Mouse (Mus musculus) neural tube, embryonic 12.5 days (tissue): ENCODE data around the gene Ap5s1. TPM values are rescaled to one million over a fixed set of nuclear protein-coding genes. Genes with fewer than 3 reads are reported as not detected.

ENCODE experiments used
- ATAC-seq: fragments of 200-750 bp; cut with Nextera tagmentation; 2 replicates; pipeline ENCODE4 v1.8.0; 2017; ENCODE audit warnings: low read depth, mild to moderate bottlenecking, moderate TSS enrichment, moderate library complexity; ENCODE audit not compliant: low FRiP score
- H3K27ac ChIP-seq: fragments of 300-500 bp; sonication (generic); 2 replicates; pipeline ENCODE4 v1.5.1; 2016
- H3K27me3 ChIP-seq: fragments of 300-500 bp; sonication (generic); replicated peaks from 2 replicates; pipeline ENCODE4 v1.6.1; 2016; ENCODE audit warnings: mild to moderate bottlenecking
- H3K36me3 ChIP-seq: fragments of 300-500 bp; sonication (generic); 2 replicates; pipeline ENCODE4 v1.6.1; 2016; ENCODE audit warnings: mild to moderate bottlenecking
- H3K4me1 ChIP-seq: fragments of 300-500 bp; sonication (generic); 2 replicates; pipeline ENCODE4 v1.6.1; 2016
- H3K4me2 ChIP-seq: fragments of 300-500 bp; sonication (generic); replicated peaks from 2 replicates; pipeline ENCODE4 v1.6.1; 2016; ENCODE audit warnings: mild to moderate bottlenecking
- H3K4me3 ChIP-seq: fragments of 300-500 bp; sonication (generic); 2 replicates; pipeline ENCODE4 v1.5.1; 2016
- H3K9ac ChIP-seq: fragments of 300-500 bp; sonication (generic); 2 replicates; pipeline ENCODE4 v1.6.1; 2016; ENCODE audit warnings: mild to moderate bottlenecking
- H3K9me3 ChIP-seq: fragments of 300-500 bp; sonication (generic); 2 replicates; pipeline ENCODE4 v1.6.1; 2016; ENCODE audit warnings: mild to moderate bottlenecking
- WGBS: fragments of 180-500 bp; shearing (Covaris S2); methylation state at CpG from one replicate; pipeline ENCODE4 v1.1.7; 2016; 5-methylcytosine and 5-hydroxymethylcytosine counted together
- polyA plus RNA-seq: library from polyadenylated mRNA; unstranded; fragments of >200 nt; fragmentation: Nextera tagmentation; extraction: Ambion mirVana; gene quantifications from 2 replicates; pipeline ENCODE4 v1.2.1, GENCODE M21; 2016

The Ap5s1 gene
- polyA plus RNA-seq, 1 experiment from 2014 or later, result 36.3 TPM

GRCm38 (mm10) chr2:131175286-131175944 is 31.5 kb upstream of the Ap5s1 start:
- no peak overlapping the region; the same call in 1 of the 2 replicates for H3K4me2 ChIP-seq
- 77% methylated on average over 3 of the region's 3 CpGs for whole genome bisulfite sequencing
- no peaks in the 10 kb centered on the region for H3K9me3 ChIP-seq
- no peak for ATAC-seq
- peaks cover 17% of the 10 kb centered on the region for H3K36me3 ChIP-seq
- H3K27me3 ChIP-seq, result peaks cover 32% of the 10 kb centered on the region
- no peak overlapping the region for H3K9ac ChIP-seq
- no peak overlapping the region for H3K4me3 ChIP-seq
- no peak overlapping the region for H3K27ac ChIP-seq
- H3K4me1 ChIP-seq, result peaks cover 51% of the 10 kb centered on the region

GRCm38 (mm10) chr2:131175945-131176309 is 31.0 kb upstream of the Ap5s1 start:
- WGBS, result 95% methylated on average over 1 of the region's 1 CpGs
- Histone ChIP-seq H3K4me2 (no peak overlapping the region), H3K4me3 (no peak overlapping the region), H3K36me3 (peaks cover 17% of the 10 kb centered on the region), H3K9ac (no peak overlapping the region), H3K27ac (no peak overlapping the region), H3K9me3 (no peaks in the 10 kb centered on the region), H3K4me1 (peaks cover 51% of the 10 kb centered on the region), H3K27me3 (peaks cover 27% of the 10 kb centered on the region)
- no peak for ATAC-seq

- Histone ChIP-seq H3K9me3 (no peaks in the 10 kb centered on the region), H3K9ac (no peak overlapping the region), H3K4me2 (peak overlapping the region; percentile 95), H3K27ac (no peak overlapping the region), H3K27me3 (peaks cover 22% of the 10 kb centered on the region), H3K36me3 (peaks cover 14% of the 10 kb centered on the region), H3K4me1 (peaks cover 49% of the 10 kb centered on the region), H3K4me3 (peak overlapping the region; percentile 7; the same call in 1 of the 2 replicates)
- 56% methylated on average over 5 of the region's 5 CpGs for WGBS
- no peak for ATAC-seq
Observed at GRCm38 (mm10) chr2:131176491-131176890, 30.4 kb upstream of the Ap5s1 start.

GRCm38 (mm10) chr2:131177932-131178331 is 28.9 kb upstream of the Ap5s1 start:
- Histone ChIP-seq H3K4me1 (peaks cover 46% of the 10 kb centered on the region), H3K9me3 (no peaks in the 10 kb centered on the region), H3K27ac (no peak overlapping the region), H3K4me2 (peak overlapping the region; percentile 95), H3K9ac (peak overlapping the region; percentile 94), H3K27me3 (peaks cover 7% of the 10 kb centered on the region), H3K4me3 (peak overlapping the region; percentile 89), H3K36me3 (peaks cover 11% of the 10 kb centered on the region; the same call in 1 of the 2 replicates)
- ATAC-seq, result no peak
- 91% methylated on average over 9 of the region's 9 CpGs for WGBS

GRCm38 (mm10) chr2:131178828-131179245 is 28.0 kb upstream of the Ap5s1 start:
- ATAC-seq, result 0 out of 2 replicates have a peak, but pooled peaks have one; percentile 0
- Histone ChIP-seq H3K9ac (peak overlapping the region; percentile 94), H3K36me3 (peaks cover 11% of the 10 kb centered on the region; the same call in 1 of the 2 replicates), H3K9me3 (no peaks in the 10 kb centered on the region), H3K4me3 (peak overlapping the region; percentile 89), H3K27ac (peak overlapping the region; percentile 80; the same call in 1 of the 2 replicates), H3K4me1 (peaks cover 46% of the 10 kb centered on the region), H3K27me3 (no peaks in the 10 kb centered on the region), H3K4me2 (peak overlapping the region; percentile 95)
- WGBS, result 32% methylated on average over 26 of the region's 26 CpGs

GRCm38 (mm10) chr2:131179246-131179886 is 27.5 kb upstream of the Ap5s1 start:
- Histone ChIP-seq H3K27me3 (no peaks in the 10 kb centered on the region), H3K4me1 (peaks cover 44% of the 10 kb centered on the region), H3K4me2 (peak overlapping the region; percentile 95), H3K4me3 (peak overlapping the region; percentile 89), H3K9me3 (no peaks in the 10 kb centered on the region), H3K9ac (peak overlapping the region; percentile 94), H3K27ac (peak overlapping the region; percentile 80), H3K36me3 (peaks cover 11% of the 10 kb centered on the region; the same call in 1 of the 2 replicates)
- peak; percentile 67 for ATAC-seq
- WGBS, result under 1% methylated on average over 67 of the region's 67 CpGs

GRCm38 (mm10) chr2:131179990-131180587 is 26.8 kb upstream of the Ap5s1 start, which contains the start of gene Cenpb:
Gene Cenpb (minus strand): TSS chr2:131180067.
- peak; percentile 78 for ATAC-seq
- peak within 1 kb of the TSS; percentile 94 for H3K9ac ChIP-seq
- H3K4me1 ChIP-seq, result peaks cover 42% of the 10 kb centered on the region

GRCm38 (mm10) chr2:131186343-131186742 is 20.5 kb upstream of the Ap5s1 start:
- no peaks in the 10 kb centered on the region for H3K27me3 ChIP-seq
- H3K36me3 ChIP-seq, result no peaks in the 10 kb centered on the region
- H3K4me3 ChIP-seq, result peak overlapping the region; percentile 71
- no peaks in the 10 kb centered on the region for H3K9me3 ChIP-seq
- under 1% methylated on average over 14 of the region's 14 CpGs for WGBS
- ATAC-seq, result no peak; the same call in 1 of the 2 replicates
- peak overlapping the region; percentile 75 for H3K9ac ChIP-seq
- no peak overlapping the region for H3K27ac ChIP-seq
- peak overlapping the region; percentile 80 for H3K4me2 ChIP-seq
- peaks cover 47% of the 10 kb centered on the region for H3K4me1 ChIP-seq

More at GRCm38 (mm10) chr2:131179990-131180587, 26.8 kb upstream of the Ap5s1 start, which contains the start of gene Cenpb:
- Histone ChIP-seq H3K27ac (peak within 1 kb of the TSS; percentile 80), H3K4me2 (peak within 1 kb of the TSS; percentile 95), H3K4me3 (peak within 1 kb of the TSS; percentile 89), H3K36me3 (peaks cover 11% of the 10 kb centered on the region; the same call in 1 of the 2 replicates), H3K9me3 (no peaks in the 10 kb centered on the region), H3K27me3 (no peaks in the 10 kb centered on the region)
- WGBS, result 3% methylated on average over 42 of the region's 57 CpGs

GRCm38 (mm10) chr2:131186771-131187601 is 19.9 kb upstream of the Ap5s1 start, which contains the start of the genes Cdc25b and Spef1:
Gene Cdc25b (plus strand): TSS chr2:131186949.
Gene Spef1 (minus strand): TSS chr2:131187282.
- WGBS, result 2% methylated on average over 43 of the region's 43 CpGs
- Histone ChIP-seq H3K4me1 (peaks cover 50% of the 10 kb centered on the region), H3K27ac (peak within 1 kb of the TSS; percentile 64), H3K9me3 (no peaks in the 10 kb centered on the region), H3K4me2 (peak within 1 kb of the TSS; percentile 80), H3K9ac (peak within 1 kb of the TSS; percentile 75), H3K36me3 (no peaks in the 10 kb centered on the region), H3K4me3 (peak within 1 kb of the TSS; percentile 71), H3K27me3 (no peaks in the 10 kb centered on the region)
- ATAC-seq, result peak; percentile 72

- H3K9me3 ChIP-seq, result no peaks in the 10 kb centered on the region
- peaks cover 50% of the 10 kb centered on the region for H3K4me1 ChIP-seq
- H3K4me3 ChIP-seq, result peak overlapping the region; percentile 71
- no peak overlapping the region for H3K27ac ChIP-seq
- H3K27me3 ChIP-seq, result no peaks in the 10 kb centered on the region
- 23% methylated on average over 3 of the region's 3 CpGs for WGBS
- H3K9ac ChIP-seq, result peak overlapping the region; percentile 75
- peaks cover 2% of the 10 kb centered on the region for H3K36me3 ChIP-seq
- peak overlapping the region; percentile 80 for H3K4me2 ChIP-seq
- no peak for ATAC-seq
Observed at GRCm38 (mm10) chr2:131187602-131187922, 19.3 kb upstream of the Ap5s1 start.

GRCm38 (mm10) chr2:131188311-131188710 is 18.6 kb upstream of the Ap5s1 start:
- no peak overlapping the region for H3K27ac ChIP-seq
- H3K4me3 ChIP-seq, result peak overlapping the region; percentile 71

More at GRCm38 (mm10) chr2:131188311-131188710, 18.6 kb upstream of the Ap5s1 start:
- Histone ChIP-seq H3K4me1 (peaks cover 50% of the 10 kb centered on the region), H3K36me3 (peaks cover 10% of the 10 kb centered on the region), H3K9me3 (no peaks in the 10 kb centered on the region), H3K9ac (0 out of 2 replicates have a peak overlapping the region, but pooled peaks have one; percentile 75), H3K27me3 (no peaks in the 10 kb centered on the region), H3K4me2 (peak overlapping the region; percentile 80)
- ATAC-seq, result no peak
- WGBS, result 94% methylated on average over 5 of the region's 5 CpGs
